Mouse (Mus musculus): ENCODE results near the gene Ntm. TPM values are rescaled to one million over a fixed set of nuclear protein-coding genes. Genes with fewer than 3 reads are reported as not detected.
A peak's percentile ranks its signal among the peaks of the same experiment; 100 is the strongest.

Gene Ntm
- polyA plus RNA-seq, 1 experiment from 2014 or later = 7.8 TPM

DNA sequence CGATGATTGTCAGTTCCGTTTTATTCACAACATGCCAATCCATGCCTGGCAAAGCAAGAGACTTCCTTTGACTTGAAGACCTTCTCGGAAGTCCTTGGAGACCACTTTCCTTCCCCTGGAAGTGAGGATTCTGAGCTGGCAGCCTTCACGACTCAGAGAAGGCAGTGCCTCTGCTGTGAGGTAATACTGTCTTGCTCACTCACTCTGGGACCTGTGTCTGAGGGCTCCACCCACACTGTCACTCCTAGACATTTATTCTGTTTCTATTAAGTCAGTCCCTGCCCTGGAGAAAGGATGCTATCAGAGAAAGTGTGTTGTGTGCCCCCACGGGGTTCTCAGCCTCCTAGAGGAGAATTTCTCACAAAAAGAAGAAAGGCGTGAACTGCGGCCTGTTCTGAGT, 183.2 kb downstream of the Ntm start:
- DNase-seq (ENCODE audit: low spot score) = no peak
- peaks cover 3% of the 10 kb centered on the region; the same call in 1 of the 2 replicates for H3K4me1 ChIP-seq
- no peak overlapping the region for H3K27ac ChIP-seq (replicated peaks)
- H3K9me3 ChIP-seq (replicated peaks) = no peaks in the 10 kb centered on the region
- no peak overlapping the region for H3K4me3 ChIP-seq
- H3K27me3 ChIP-seq (ENCODE audit: low read depth, poor library complexity, severe bottlenecking) = no peaks in the 10 kb centered on the region; the same call in 1 of the 2 replicates
- 81% methylated on average over 7 of the region's 7 CpGs for WGBS
- no peaks in the 10 kb centered on the region for H3K36me3 ChIP-seq

DNA sequence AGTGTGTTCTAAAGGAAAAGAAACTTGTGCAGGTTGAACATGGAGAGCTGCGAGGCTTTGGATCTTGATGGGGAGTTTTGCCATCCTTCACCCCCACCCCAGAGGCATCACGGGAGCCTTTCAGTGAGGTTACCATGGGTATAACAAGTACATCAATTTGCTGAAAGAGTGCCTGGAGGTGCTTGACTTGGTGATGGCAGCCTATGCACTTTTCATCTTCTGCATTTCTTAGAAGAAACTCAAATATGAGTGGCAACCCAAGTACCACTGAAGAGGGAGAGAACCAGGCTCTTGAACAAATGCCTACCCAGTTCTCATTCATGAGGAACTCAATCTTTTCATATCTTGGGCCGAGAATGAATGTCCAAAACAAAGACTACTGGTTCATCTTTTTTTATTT, 186.0 kb downstream of the Ntm start:
- WGBS = 86% methylated on average over 3 of the region's 3 CpGs
- no peaks in the 10 kb centered on the region for H3K36me3 ChIP-seq
- H3K27me3 ChIP-seq (ENCODE audit: low read depth, poor library complexity, severe bottlenecking) = no peaks in the 10 kb centered on the region
- DNase-seq (ENCODE audit: low spot score) = no peak
- H3K27ac ChIP-seq (replicated peaks) = no peak overlapping the region
- no peak overlapping the region for H3K4me3 ChIP-seq
- H3K4me1 ChIP-seq = peaks cover 10% of the 10 kb centered on the region
- no peaks in the 10 kb centered on the region for H3K9me3 ChIP-seq (replicated peaks)

DNA sequence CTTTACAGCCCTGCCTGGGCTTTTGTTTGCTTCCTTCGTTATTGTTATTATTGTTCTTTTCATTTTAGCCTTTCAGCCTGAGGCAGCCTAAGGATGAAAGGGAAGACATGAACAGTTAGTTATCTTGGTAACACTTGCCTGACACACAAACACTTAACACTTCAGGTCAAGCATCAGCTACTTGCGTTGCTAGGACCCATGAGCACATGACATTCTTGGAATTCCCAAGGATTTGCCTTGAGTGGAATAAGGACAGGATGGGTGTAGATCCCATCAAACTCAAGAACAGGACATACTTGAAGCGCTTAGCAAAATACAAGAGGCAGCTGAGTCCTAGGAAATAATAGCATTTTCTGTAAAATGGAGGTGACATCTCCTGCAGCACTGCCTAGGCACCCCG, 186.4 kb downstream of the Ntm start:
- no peaks in the 10 kb centered on the region for H3K36me3 ChIP-seq
- no peaks in the 10 kb centered on the region for H3K27me3 ChIP-seq (ENCODE audit: low read depth, poor library complexity, severe bottlenecking)
- no peak overlapping the region for H3K27ac ChIP-seq (replicated peaks)
- no peak overlapping the region for H3K4me3 ChIP-seq
- DNase-seq (ENCODE audit: low spot score) = no peak
- peaks cover 14% of the 10 kb centered on the region for H3K4me1 ChIP-seq
- 83% methylated on average over 4 of the region's 4 CpGs for WGBS
- no peaks in the 10 kb centered on the region for H3K9me3 ChIP-seq (replicated peaks)

DNA sequence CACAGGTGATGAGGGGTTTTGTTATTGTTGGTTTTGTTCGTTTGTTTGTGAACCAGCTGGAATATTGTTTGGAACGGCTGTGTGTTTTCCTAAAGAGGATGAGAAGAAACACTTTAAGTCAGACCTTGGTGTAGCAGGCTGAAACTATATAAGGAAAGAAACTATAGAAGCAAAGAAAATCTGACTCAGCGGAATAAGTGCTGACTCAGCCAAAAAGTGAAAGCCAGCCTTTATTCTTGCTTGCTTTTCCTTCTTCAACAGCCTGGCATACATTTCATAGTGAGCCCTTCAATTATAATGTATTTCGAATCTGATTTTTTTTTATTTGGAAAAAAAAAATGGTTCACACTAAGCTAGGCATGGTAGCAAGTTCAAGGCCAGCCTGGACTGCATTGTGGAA, 186.9 kb downstream of the Ntm start:
- Histone ChIP-seq H3K4me1 (peaks cover 19% of the 10 kb centered on the region), H3K27me3 (ENCODE audit: low read depth, poor library complexity, severe bottlenecking) (no peaks in the 10 kb centered on the region), H3K36me3 (no peaks in the 10 kb centered on the region), H3K27ac (replicated peaks) (no peak overlapping the region), H3K4me3 (no peak overlapping the region), H3K9me3 (replicated peaks) (no peaks in the 10 kb centered on the region)
- no peak for DNase-seq (ENCODE audit: low spot score)
- WGBS = 88% methylated on average over 4 of the region's 4 CpGs

DNA sequence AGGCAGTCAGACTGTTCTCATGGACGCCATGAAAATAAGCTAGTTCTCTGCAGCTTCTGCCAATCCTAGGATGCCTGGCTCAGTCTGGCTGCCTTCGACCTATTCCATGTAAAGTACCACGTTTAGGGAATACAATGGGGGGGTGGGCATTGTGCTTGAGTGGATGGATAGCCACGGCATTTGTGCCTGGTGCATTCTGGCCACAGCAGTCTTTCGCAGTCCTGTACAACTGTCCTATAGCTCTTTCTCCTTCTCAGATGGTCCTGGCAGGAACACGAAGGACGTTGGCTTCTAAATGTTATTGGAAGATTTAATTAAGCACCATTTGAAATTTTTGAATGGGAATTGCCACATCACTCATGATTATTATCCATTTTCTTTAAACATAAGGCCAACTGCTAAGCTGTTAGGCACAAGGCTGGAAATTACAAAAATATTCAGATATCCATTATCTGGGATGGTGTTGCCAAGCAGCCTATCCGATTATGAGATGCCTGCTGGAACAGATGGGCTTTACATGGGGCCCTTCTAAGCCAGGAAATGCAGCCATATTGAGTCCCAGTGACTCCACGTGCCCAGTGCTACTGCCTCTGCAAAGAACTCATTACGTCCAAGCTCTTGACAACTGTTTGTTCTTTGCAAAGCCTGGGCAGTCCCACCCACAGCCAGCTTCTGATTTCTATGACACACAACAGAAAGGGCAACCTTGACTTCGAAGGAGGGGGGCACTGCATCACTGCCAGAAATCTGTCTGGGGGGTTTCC, 190.1 kb downstream of the Ntm start:
- Histone ChIP-seq H3K27me3 (ENCODE audit: low read depth, poor library complexity, severe bottlenecking) (no peaks in the 10 kb centered on the region), H3K27ac (replicated peaks) (no peak overlapping the region), H3K4me3 (no peak overlapping the region), H3K9me3 (replicated peaks) (no peaks in the 10 kb centered on the region), H3K4me1 (peaks cover 31% of the 10 kb centered on the region), H3K36me3 (no peaks in the 10 kb centered on the region)
- WGBS = 78% methylated on average over 11 of the region's 11 CpGs
- DNase-seq (ENCODE audit: low spot score) = no peak

DNA sequence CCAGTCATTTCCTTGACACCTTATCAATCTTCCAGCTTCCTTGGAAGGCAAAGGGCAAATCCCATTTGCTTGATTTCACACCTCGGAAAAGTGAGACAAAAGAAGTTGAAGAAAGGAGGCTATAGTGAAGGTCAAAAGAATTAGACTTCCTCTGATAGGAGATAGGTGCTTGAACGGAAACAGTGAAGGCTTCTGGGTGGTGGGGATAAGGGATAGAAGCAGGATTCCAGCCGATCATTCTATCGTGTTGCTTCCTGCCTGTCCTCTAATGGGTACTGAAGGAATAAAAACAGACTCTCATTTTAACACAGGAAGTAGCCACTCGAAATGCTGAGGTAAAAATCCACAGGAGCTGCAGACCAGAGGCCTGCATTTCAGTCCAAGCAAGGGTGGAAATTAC, 191.1 kb downstream of the Ntm start:
- H3K9me3 ChIP-seq (replicated peaks) = no peaks in the 10 kb centered on the region
- no peak overlapping the region for H3K27ac ChIP-seq (replicated peaks)
- WGBS = 58% methylated on average over 5 of the region's 5 CpGs

DNA sequence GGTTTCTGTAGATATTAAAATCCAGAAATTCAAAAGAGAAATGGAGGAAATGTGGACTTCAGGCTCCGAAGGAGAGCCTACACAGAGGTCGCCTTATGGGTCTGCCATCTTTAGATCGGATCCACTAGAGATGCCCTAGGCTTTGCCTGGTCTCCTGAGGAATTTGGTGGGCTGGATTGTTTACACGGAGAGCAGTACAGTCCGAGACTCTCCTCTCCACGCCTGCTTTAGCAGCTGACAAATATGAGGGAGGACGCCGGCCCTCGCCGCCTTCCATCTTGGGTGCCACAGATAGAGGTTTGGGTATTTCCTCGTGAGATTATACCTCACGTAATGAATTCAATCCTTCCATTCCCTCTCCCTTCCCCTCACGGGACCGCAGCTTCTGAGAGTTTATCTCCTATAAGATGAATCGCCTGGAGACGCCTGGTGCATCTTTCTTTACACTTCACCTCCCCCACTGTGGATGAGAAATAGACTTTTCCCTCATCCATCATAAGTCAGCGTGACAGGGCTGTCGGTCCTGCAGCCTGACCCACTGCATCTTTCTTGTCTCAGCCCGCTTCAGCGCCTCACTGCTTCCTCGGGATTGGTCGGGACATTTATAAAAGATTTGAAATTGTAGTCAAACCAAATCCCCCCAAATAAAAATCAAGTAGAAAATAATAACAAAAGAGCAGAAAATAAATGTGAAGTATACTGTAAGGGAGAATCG, 191.7 kb downstream of the Ntm start:
- no peak for DNase-seq (ENCODE audit: low spot score)
- Histone ChIP-seq H3K36me3 (no peaks in the 10 kb centered on the region), H3K27ac (replicated peaks) (peak overlapping the region; percentile 46; the same call in 1 of the 2 replicates), H3K4me3 (no peak overlapping the region), H3K4me1 (peaks cover 34% of the 10 kb centered on the region), H3K9me3 (replicated peaks) (no peaks in the 10 kb centered on the region), H3K27me3 (ENCODE audit: low read depth, poor library complexity, severe bottlenecking) (no peaks in the 10 kb centered on the region)
- WGBS = 88% methylated on average over 23 of the region's 23 CpGs

More for the DNA sequence above, 191.1 kb downstream of the Ntm start:
- no peaks in the 10 kb centered on the region for H3K36me3 ChIP-seq
- no peak overlapping the region for H3K4me3 ChIP-seq
- H3K4me1 ChIP-seq = peaks cover 31% of the 10 kb centered on the region
- no peaks in the 10 kb centered on the region for H3K27me3 ChIP-seq (ENCODE audit: low read depth, poor library complexity, severe bottlenecking)
- no peak for DNase-seq (ENCODE audit: low spot score)

DNA sequence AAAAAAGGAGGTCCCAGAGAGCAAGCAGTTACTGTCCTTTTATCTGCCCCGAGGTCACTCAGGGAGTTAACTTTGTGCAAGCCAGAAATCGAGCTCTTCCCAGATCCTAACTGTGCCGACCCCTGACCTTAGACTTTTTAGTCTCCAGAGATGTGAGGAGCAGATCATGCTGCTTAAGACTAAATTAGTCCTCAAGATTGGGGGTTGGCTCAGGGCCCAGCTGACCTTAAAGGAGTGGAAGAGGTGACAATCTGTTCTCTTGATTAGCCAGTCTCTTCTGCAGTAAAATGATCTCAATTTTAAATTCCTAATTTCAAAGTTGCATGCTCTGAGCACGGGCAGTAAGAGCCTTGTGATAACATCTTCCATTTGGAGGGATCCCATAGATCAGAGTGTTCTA, 193.6 kb downstream of the Ntm start:
- no peak for DNase-seq (ENCODE audit: low spot score)
- H3K36me3 ChIP-seq = no peaks in the 10 kb centered on the region
- 39% methylated on average over 4 of the region's 4 CpGs for WGBS
- peaks cover 34% of the 10 kb centered on the region for H3K4me1 ChIP-seq
- no peak overlapping the region for H3K4me3 ChIP-seq
- H3K9me3 ChIP-seq (replicated peaks) = no peaks in the 10 kb centered on the region
- H3K27ac ChIP-seq (replicated peaks) = no peak overlapping the region
- no peaks in the 10 kb centered on the region for H3K27me3 ChIP-seq (ENCODE audit: low read depth, poor library complexity, severe bottlenecking)

DNA sequence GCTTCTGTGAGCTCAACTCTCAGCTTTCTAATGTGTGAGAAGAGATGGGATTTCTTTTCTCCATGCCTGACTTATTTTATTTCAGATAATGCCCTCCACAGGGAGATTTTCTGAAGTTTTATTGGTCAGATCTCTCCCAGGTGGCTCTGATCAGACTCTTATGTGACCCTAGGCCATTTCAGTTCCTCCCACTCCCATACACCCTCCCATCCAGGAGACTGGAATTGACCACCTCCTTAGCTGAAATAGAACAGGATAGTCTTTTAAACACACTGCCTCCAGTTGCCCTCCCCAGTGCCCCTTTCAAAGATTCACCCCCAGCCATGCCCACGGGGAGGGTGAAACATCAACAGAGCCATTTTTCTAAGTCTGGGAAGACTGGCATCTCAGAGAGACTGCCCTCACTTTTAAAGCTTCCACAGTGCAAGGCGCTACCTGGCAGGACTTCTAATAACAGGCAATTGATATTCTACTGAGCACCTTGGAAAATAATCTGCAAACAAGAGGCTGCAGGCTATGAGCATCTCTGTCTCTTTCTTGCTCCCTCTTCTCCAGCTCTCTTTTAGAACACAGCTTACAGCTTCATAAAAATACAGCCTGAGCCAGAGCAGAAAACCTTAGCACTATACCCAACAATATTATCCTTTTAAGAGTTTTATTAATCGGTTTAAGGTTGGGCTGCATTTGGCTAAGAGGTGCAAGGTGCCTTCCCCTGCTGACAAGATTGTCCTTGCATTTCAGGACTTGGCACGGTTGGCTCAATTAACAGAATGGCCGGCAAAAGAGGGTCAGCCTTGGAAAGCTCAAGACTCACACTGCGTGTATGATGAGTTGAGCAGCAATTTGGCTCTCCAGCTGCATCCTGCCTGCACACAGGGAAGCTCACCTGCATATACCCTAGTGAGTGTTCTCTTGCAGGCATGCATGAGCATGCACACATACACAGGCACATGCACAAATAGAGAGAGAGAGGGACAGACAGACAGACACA, 196.7 kb downstream of the Ntm start:
- Histone ChIP-seq H3K27ac (replicated peaks) (no peak overlapping the region), H3K36me3 (no peaks in the 10 kb centered on the region), H3K4me1 (peaks cover 31% of the 10 kb centered on the region), H3K27me3 (ENCODE audit: low read depth, poor library complexity, severe bottlenecking) (peaks cover 6% of the 10 kb centered on the region; the same call in 1 of the 2 replicates), H3K4me3 (no peak overlapping the region), H3K9me3 (replicated peaks) (no peaks in the 10 kb centered on the region)
- no peak for DNase-seq (ENCODE audit: low spot score)
- WGBS = 85% methylated on average over 6 of the region's 6 CpGs

DNA sequence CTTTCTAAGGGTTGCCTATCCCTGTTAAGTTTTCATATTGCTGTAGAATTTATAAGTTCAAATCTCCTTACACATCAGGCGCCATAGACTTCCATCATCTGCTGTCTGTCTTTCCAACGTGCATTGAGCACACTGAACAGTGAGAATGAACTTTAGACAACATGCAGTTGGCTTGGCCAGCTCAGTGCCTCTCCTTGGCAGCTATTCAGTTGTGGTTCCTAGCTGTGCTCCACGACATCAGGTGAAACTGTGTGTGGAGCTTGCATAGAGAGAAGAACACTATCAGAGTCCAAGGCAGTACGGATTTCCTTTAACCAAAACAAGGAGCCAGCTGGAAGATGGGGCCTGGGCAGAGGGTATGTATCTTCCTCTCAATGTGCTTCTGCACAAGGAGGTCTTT, 199.6 kb downstream of the Ntm start:
- Histone ChIP-seq H3K27ac (replicated peaks) (no peak overlapping the region), H3K4me1 (peaks cover 13% of the 10 kb centered on the region), H3K36me3 (no peaks in the 10 kb centered on the region), H3K27me3 (ENCODE audit: low read depth, poor library complexity, severe bottlenecking) (peaks cover 19% of the 10 kb centered on the region; the same call in 1 of the 2 replicates), H3K9me3 (replicated peaks) (no peaks in the 10 kb centered on the region), H3K4me3 (no peak overlapping the region)
- 85% methylated on average over 4 of the region's 4 CpGs for WGBS
- no peak for DNase-seq (ENCODE audit: low spot score)

DNA sequence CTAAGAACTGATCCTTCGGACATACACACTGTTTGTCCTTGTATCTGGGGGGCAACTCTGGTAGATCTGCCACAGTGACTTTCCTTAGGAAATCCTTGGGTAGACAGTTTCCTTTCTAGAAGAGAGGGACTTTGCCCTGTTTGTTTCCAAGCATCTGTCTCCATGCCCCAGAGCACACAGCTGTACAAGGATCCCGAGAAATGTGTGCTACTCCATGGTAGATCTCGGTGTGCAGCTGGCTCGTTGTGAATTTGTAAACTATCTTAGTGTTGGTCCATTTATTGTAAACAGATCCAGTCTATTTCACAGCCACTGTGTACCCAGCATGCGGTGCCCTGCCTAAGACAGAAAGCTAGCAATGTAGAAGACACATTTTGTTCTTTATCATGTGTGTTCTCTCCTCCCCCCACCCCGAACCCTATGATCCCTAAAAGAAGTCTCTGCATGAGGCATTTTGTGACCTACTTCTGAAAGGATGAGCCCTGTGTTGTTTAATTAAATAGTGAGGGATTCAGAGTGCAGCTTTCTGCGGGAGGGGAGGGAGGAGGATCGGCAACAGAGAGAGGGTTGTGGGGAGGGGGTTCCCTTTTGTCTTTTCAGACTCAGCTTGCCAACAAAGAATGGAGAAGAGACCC, 200.9 kb downstream of the Ntm start:
- 35% methylated on average over 8 of the region's 8 CpGs for WGBS
- H3K27ac ChIP-seq (replicated peaks) = peak overlapping the region; percentile 71; the same call in 1 of the 2 replicates
- no peak for DNase-seq (ENCODE audit: low spot score)

DNA sequence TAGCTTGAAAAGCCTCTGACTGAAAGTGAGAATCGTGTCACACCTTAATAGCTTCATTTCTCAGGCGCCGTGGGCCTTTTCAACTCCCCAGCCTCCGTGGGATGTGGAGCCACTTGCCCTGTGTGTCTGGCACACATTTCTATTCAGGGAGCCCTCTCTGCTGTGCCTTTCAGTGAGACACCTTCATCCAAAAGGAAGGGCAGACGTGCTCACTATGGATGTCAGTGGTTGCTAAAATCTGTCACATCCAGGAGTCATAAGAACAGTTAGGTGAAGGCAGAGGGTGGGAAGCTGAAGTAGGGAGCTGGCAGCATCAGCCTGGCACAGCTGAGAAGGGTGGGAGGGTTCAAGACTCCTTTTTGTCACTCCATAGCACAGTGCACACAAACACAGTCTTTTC, 201.4 kb downstream of the Ntm start:
- WGBS = 87% methylated on average over 5 of the region's 5 CpGs
- no peaks in the 10 kb centered on the region for H3K36me3 ChIP-seq
- H3K27ac ChIP-seq (replicated peaks) = peak overlapping the region; percentile 71; the same call in 1 of the 2 replicates
- peaks cover 11% of the 10 kb centered on the region for H3K4me1 ChIP-seq
- no peak for DNase-seq (ENCODE audit: low spot score)
- peaks cover 19% of the 10 kb centered on the region; the same call in 1 of the 2 replicates for H3K27me3 ChIP-seq (ENCODE audit: low read depth, poor library complexity, severe bottlenecking)
- no peaks in the 10 kb centered on the region for H3K9me3 ChIP-seq (replicated peaks)
- no peak overlapping the region for H3K4me3 ChIP-seq

More for the DNA sequence above, 200.9 kb downstream of the Ntm start:
- no peaks in the 10 kb centered on the region for H3K36me3 ChIP-seq
- no peaks in the 10 kb centered on the region for H3K9me3 ChIP-seq (replicated peaks)
- H3K4me1 ChIP-seq = peaks cover 13% of the 10 kb centered on the region
- H3K4me3 ChIP-seq = no peak overlapping the region
- peaks cover 19% of the 10 kb centered on the region; the same call in 1 of the 2 replicates for H3K27me3 ChIP-seq (ENCODE audit: low read depth, poor library complexity, severe bottlenecking)
